Mouse (Mus musculus): ENCODE measurements at regions not wholly inside any gene's neighbourhood (a gene's known extent, or its start where the extent isn't known, plus 50 kb on each side); places are given as distances from the start of the nearest gene placed in this dataset.
"Not testable (repeated sequence)": the region's sequence is repeated elsewhere in the genome, so short reads cannot be mapped to it uniquely, and the experiment has no call there.

- no peaks in the 10 kb centered on the region for H3K27me3 ChIP-seq (ENCODE audit: control insufficient read depth, insufficient read depth, low read depth, low read length)
- no peak overlapping the region for H3K27ac ChIP-seq (ENCODE audit: low read length)
- no peak overlapping the region for H3K4me2 ChIP-seq (ENCODE audit: low read length)
- 54% methylated on average over 1 of the region's 1 CpGs for WGBS
- H3K4me3 ChIP-seq (ENCODE audit: low read depth, low read length) = no peak overlapping the region
- no peak for ATAC-seq
- no peaks in the 10 kb centered on the region for H3K36me3 ChIP-seq (ENCODE audit: control insufficient read depth, insufficient read depth, low read length)
- no peak overlapping the region for H3K9ac ChIP-seq (ENCODE audit: low read depth, low read length)
- no peaks in the 10 kb centered on the region for H3K9me3 ChIP-seq (replicated peaks; ENCODE audit: control insufficient read depth, low read length, poor library complexity, severe bottlenecking)
- no peaks in the 10 kb centered on the region for H3K4me1 ChIP-seq (ENCODE audit: control insufficient read depth, insufficient read depth, low read length)
These were observed 371.0 kb upstream of the Slc39a10 start for GRCm38 (mm10) chr1:47263611-47264010.

DNA sequence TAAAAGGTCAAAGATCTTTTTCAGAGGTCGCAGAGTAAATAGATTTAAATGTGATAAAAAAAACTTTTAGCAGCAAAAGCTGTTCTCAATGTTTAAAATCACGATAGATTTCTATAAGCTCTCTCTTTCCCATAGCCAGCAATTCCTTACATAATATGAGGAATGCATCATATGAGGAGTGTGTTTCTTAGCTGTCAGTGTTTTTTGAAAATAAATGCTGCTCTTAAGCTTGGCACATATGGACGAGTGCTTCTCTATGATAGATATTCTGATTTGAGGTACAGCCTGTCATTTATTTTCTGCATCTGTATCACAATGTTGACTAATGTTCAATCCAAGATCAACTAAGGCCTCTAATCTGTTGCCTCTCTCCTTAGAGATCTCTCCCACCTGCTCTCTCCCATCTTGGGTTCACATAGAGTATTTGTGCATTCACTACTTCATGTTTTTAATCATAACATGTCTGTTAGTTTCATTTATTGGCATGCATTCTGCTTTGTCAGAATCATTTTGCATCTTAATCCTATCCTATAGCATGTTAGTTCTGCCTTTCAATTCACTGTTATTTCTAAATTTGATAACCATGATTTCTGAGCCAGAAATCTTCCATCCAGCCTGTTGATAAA is 369.0 kb upstream of the Slc39a10 start:
- no peak overlapping the region for H3K9ac ChIP-seq (ENCODE audit: low read depth, low read length)
- H3K4me1 ChIP-seq (ENCODE audit: control insufficient read depth, insufficient read depth, low read length) = no peaks in the 10 kb centered on the region
- H3K4me3 ChIP-seq (ENCODE audit: low read depth, low read length) = no peak overlapping the region
- H3K4me2 ChIP-seq (ENCODE audit: low read length) = no peak overlapping the region
- H3K27me3 ChIP-seq (ENCODE audit: control insufficient read depth, insufficient read depth, low read depth, low read length) = no peaks in the 10 kb centered on the region
- H3K27ac ChIP-seq (ENCODE audit: low read length) = no peak overlapping the region
- 86% methylated on average over 3 of the region's 3 CpGs for WGBS
- H3K36me3 ChIP-seq (ENCODE audit: control insufficient read depth, insufficient read depth, low read length) = no peaks in the 10 kb centered on the region
- no peaks in the 10 kb centered on the region for H3K9me3 ChIP-seq (replicated peaks; ENCODE audit: control insufficient read depth, low read length, poor library complexity, severe bottlenecking)
- ATAC-seq = no peak

DNA sequence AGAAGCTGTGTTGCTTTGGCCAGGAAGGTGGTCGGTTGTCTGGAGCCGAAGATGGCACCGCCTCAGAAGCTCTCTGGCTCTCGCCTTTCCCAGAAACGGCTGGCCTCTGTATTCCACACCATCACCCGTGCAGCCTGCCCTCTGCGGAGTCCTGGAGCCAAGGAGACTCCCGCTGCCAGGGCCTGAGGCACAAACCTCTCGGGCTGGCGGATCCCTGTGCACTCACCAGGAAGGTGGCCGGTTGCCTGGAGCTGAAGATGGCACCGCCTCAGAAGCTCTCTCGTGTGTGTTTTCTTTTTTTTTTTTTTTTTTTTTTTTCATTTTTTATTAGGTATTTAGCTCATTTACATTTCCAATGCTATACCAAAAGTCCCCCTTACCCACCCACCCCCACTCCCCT is 358.1 kb upstream of the Slc39a10 start:
- H3K4me1 ChIP-seq (ENCODE audit: control insufficient read depth, insufficient read depth, low read length); H3K27me3 ChIP-seq (ENCODE audit: control insufficient read depth, insufficient read depth, low read depth, low read length); H3K27ac ChIP-seq (ENCODE audit: low read length); H3K9ac ChIP-seq (ENCODE audit: low read depth, low read length); H3K4me2 ChIP-seq (ENCODE audit: low read length); H3K36me3 ChIP-seq (ENCODE audit: control insufficient read depth, insufficient read depth, low read length); H3K9me3 ChIP-seq (replicated peaks; ENCODE audit: control insufficient read depth, low read length, poor library complexity, severe bottlenecking); H3K4me3 ChIP-seq (ENCODE audit: low read depth, low read length); ATAC-seq: not testable (repeated sequence)
- WGBS = 87% methylated on average over 12 of the region's 13 CpGs

- no peaks in the 10 kb centered on the region for H3K9me3 ChIP-seq (replicated peaks; ENCODE audit: control insufficient read depth, low read length, poor library complexity, severe bottlenecking)
- 68% methylated on average over 2 of the region's 2 CpGs for WGBS
- H3K36me3 ChIP-seq (ENCODE audit: control insufficient read depth, insufficient read depth, low read length) = no peaks in the 10 kb centered on the region
- H3K4me3 ChIP-seq (ENCODE audit: low read depth, low read length) = no peak overlapping the region
- no peak overlapping the region for H3K9ac ChIP-seq (ENCODE audit: low read depth, low read length)
- ATAC-seq = no peak
- no peak overlapping the region for H3K4me2 ChIP-seq (ENCODE audit: low read length)
- no peaks in the 10 kb centered on the region for H3K27me3 ChIP-seq (ENCODE audit: control insufficient read depth, insufficient read depth, low read depth, low read length)
- no peaks in the 10 kb centered on the region for H3K4me1 ChIP-seq (ENCODE audit: control insufficient read depth, insufficient read depth, low read length)
- H3K27ac ChIP-seq (ENCODE audit: low read length) = no peak overlapping the region
These were observed 324.4 kb upstream of the Slc39a10 start for GRCm38 (mm10) chr1:47217088-47217487.

DNA sequence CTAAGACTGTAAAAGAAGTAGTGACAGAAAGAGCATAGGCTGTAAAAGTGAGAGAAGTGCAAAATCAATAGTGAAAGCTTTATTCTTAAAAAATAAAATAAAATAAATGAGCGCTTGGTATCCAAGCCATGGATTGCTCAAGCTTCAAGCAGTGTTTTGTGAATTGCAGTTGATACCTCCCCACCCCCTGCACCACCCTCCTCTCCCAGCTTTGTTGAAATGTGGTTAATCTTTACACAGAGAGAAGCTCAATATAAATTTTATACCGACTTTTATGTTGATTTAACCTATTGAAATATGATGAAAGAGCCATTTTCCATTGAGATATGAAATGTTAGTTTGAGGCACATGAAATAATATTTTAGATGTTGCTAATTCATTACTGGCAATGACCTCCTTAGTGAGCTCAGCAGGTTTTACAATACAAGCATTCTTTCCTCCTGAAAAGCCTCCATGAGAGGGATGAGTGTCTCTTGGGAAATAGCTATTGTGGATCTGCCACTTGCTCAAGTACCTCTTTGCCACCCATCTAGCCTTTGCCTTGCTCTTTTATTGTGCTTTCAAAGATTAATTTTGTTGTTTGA is 323.9 kb upstream of the Slc39a10 start:
- H3K27ac ChIP-seq (ENCODE audit: low read length) = no peak overlapping the region
- ATAC-seq = no peak
- no peaks in the 10 kb centered on the region for H3K9me3 ChIP-seq (replicated peaks; ENCODE audit: control insufficient read depth, low read length, poor library complexity, severe bottlenecking)
- H3K27me3 ChIP-seq (ENCODE audit: control insufficient read depth, insufficient read depth, low read depth, low read length) = no peaks in the 10 kb centered on the region
- no peak overlapping the region for H3K4me3 ChIP-seq (ENCODE audit: low read depth, low read length)
- no peaks in the 10 kb centered on the region for H3K36me3 ChIP-seq (ENCODE audit: control insufficient read depth, insufficient read depth, low read length)
- no peak overlapping the region for H3K9ac ChIP-seq (ENCODE audit: low read depth, low read length)
- 70% methylated on average over 2 of the region's 2 CpGs for WGBS
- H3K4me2 ChIP-seq (ENCODE audit: low read length) = no peak overlapping the region
- H3K4me1 ChIP-seq (ENCODE audit: control insufficient read depth, insufficient read depth, low read length) = no peaks in the 10 kb centered on the region

GRCm38 (mm10) chr1:47213476-47213875 is 320.8 kb upstream of the Slc39a10 start:
- no peaks in the 10 kb centered on the region for H3K36me3 ChIP-seq (ENCODE audit: control insufficient read depth, insufficient read depth, low read length)
- H3K9me3 ChIP-seq (replicated peaks; ENCODE audit: control insufficient read depth, low read length, poor library complexity, severe bottlenecking) = no peaks in the 10 kb centered on the region
- H3K27ac ChIP-seq (ENCODE audit: low read length) = no peak overlapping the region
- no peak overlapping the region for H3K4me3 ChIP-seq (ENCODE audit: low read depth, low read length)
- no peak overlapping the region for H3K9ac ChIP-seq (ENCODE audit: low read depth, low read length)
- no peaks in the 10 kb centered on the region for H3K27me3 ChIP-seq (ENCODE audit: control insufficient read depth, insufficient read depth, low read depth, low read length)
- H3K4me2 ChIP-seq (ENCODE audit: low read length) = no peak overlapping the region
- no peaks in the 10 kb centered on the region for H3K4me1 ChIP-seq (ENCODE audit: control insufficient read depth, insufficient read depth, low read length)
- ATAC-seq = no peak
- 83% methylated on average over 5 of the region's 5 CpGs for WGBS

GRCm38 (mm10) chr1:47193001-47193400 is 300.3 kb upstream of the Slc39a10 start:
- no peak for ATAC-seq
- H3K27ac ChIP-seq (ENCODE audit: low read length) = no peak overlapping the region
- no peak overlapping the region for H3K4me3 ChIP-seq (ENCODE audit: low read depth, low read length)
- H3K27me3 ChIP-seq (ENCODE audit: control insufficient read depth, insufficient read depth, low read depth, low read length) = no peaks in the 10 kb centered on the region
- H3K9me3 ChIP-seq (replicated peaks; ENCODE audit: control insufficient read depth, low read length, poor library complexity, severe bottlenecking) = no peaks in the 10 kb centered on the region
- no peak overlapping the region for H3K4me2 ChIP-seq (ENCODE audit: low read length)
- no peaks in the 10 kb centered on the region for H3K36me3 ChIP-seq (ENCODE audit: control insufficient read depth, insufficient read depth, low read length)
- WGBS = 89% methylated on average over 4 of the region's 4 CpGs
- no peaks in the 10 kb centered on the region for H3K4me1 ChIP-seq (ENCODE audit: control insufficient read depth, insufficient read depth, low read length)
- H3K9ac ChIP-seq (ENCODE audit: low read depth, low read length) = no peak overlapping the region

GRCm38 (mm10) chr1:47164417-47164816 is 271.8 kb upstream of the Slc39a10 start:
- H3K9me3 ChIP-seq (replicated peaks; ENCODE audit: control insufficient read depth, low read length, poor library complexity, severe bottlenecking) = no peaks in the 10 kb centered on the region
- no peak overlapping the region for H3K27ac ChIP-seq (ENCODE audit: low read length)
- H3K27me3 ChIP-seq (ENCODE audit: control insufficient read depth, insufficient read depth, low read depth, low read length) = no peaks in the 10 kb centered on the region
- H3K36me3 ChIP-seq (ENCODE audit: control insufficient read depth, insufficient read depth, low read length) = no peaks in the 10 kb centered on the region
- no peak overlapping the region for H3K4me2 ChIP-seq (ENCODE audit: low read length)
- ATAC-seq = no peak
- peaks cover 2% of the 10 kb centered on the region; the same call in 1 of the 2 replicates for H3K4me1 ChIP-seq (ENCODE audit: control insufficient read depth, insufficient read depth, low read length)
- WGBS = 58% methylated on average over 3 of the region's 3 CpGs
- no peak overlapping the region for H3K9ac ChIP-seq (ENCODE audit: low read depth, low read length)
- H3K4me3 ChIP-seq (ENCODE audit: low read depth, low read length) = no peak overlapping the region

DNA sequence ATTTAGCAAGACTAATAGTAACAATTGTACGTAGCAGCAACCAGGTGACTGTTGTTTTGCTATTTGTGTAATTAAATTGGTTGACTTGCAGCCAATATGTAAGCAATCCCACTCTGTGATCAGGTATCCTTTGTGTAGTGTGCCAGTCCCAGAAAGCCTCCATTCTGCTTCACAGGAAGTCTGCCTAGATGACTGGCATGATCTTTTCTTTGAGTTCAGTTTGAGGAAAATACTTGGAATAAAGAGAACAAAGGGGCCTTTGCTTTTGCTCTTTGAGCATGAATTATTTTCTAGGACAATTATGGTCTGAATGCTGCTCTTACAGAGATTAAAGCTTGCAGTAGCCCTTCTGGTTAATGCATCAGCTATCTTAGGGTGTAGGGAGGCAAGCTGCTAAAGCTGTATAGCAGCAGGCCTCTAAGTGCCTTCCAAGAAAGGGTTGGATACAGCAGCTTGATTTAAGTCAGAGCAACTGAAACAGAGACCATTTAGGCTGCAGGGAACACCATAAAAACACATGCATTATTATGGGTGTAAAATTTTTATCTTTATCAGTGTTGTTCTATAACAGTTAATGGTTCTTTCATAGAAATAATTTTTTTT is 271.3 kb upstream of the Slc39a10 start:
- Histone ChIP-seq H3K9ac (ENCODE audit: low read depth, low read length) (no peak overlapping the region), H3K9me3 (replicated peaks; ENCODE audit: control insufficient read depth, low read length, poor library complexity, severe bottlenecking) (no peaks in the 10 kb centered on the region), H3K27me3 (ENCODE audit: control insufficient read depth, insufficient read depth, low read depth, low read length) (no peaks in the 10 kb centered on the region), H3K4me3 (ENCODE audit: low read depth, low read length) (no peak overlapping the region), H3K36me3 (ENCODE audit: control insufficient read depth, insufficient read depth, low read length) (no peaks in the 10 kb centered on the region), H3K4me1 (ENCODE audit: control insufficient read depth, insufficient read depth, low read length) (peaks cover 2% of the 10 kb centered on the region; the same call in 1 of the 2 replicates), H3K27ac (ENCODE audit: low read length) (peak overlapping the region; percentile 3; the same call in 1 of the 2 replicates), H3K4me2 (ENCODE audit: low read length) (no peak overlapping the region)
- WGBS = 23% methylated on average over 1 of the region's 1 CpGs
- ATAC-seq = no peak
